Mouse (Mus musculus) thymus, postnatal 36 days (tissue): ENCODE measurements around the gene Sorbs1.

Experiments
- DNase-seq, 2 experiments: peaks; one replicate each; pipeline ENCODE4 v3.0.0; 2022; ENCODE audit warnings: mixed read lengths in 2 of 2

Gene Sorbs1

GRCm38 (mm10) chr19:40477445-40477941 lies 36.1 kb downstream of the Sorbs1 start:
- DNase-seq: no peak

DNA sequence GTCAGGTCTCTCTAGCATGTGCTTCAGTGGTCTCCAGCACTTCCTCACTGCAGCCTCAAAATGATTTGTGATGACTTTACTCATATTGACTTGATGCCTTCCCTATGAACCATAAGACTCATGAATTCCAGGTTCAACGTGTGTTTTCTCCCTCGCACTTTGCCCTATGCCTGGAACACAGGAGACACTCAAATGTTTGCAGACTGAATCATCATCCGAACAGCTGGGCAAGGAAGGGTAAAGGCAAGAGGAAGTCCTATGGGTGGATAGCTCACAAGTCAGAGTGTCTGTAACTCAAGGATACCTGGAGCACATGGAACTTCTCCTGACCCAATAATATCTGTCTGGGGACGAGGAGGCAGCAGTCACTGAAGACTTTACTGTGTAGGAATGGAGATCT lies 37.1 kb downstream of the Sorbs1 start:
- no peak for DNase-seq

DNA sequence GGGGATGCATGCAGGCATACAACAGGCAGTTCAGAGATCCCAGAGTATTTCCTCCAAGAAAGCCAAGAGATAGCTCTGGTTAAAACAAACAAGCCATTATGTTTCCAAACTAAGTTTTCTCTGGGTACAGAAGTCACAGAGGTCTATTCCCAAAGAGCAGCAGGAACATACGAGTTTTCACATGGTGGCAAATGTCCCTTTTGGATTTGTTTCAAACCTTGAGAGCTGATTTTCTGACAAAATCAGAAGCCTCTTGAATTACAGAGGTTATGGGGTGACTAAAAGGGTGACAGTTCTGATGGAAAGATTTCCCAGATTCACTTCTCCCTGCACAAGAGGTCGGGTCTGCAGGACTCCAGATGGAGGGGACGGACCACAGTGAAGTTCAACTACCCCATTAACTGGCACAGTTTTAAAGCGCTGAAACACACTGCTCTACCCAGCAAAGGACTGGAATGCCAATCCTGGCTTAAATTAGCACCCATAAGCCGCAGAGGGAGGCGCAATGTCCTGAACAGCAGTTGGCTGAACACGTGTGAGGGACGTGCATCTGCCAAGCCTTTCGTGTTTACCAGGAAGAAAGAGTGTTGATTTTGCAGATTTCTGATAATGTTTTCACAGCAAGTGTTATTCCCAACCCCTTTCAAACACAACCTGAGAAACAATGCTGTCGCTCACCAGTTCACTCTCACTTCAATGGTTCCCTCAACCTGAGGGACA lies 41.9 kb downstream of the Sorbs1 start:
- DNase-seq: no peak

- DNase-seq: no peak
These were observed 43.8 kb downstream of the Sorbs1 start for GRCm38 (mm10) chr19:40469792-40470191.

DNA sequence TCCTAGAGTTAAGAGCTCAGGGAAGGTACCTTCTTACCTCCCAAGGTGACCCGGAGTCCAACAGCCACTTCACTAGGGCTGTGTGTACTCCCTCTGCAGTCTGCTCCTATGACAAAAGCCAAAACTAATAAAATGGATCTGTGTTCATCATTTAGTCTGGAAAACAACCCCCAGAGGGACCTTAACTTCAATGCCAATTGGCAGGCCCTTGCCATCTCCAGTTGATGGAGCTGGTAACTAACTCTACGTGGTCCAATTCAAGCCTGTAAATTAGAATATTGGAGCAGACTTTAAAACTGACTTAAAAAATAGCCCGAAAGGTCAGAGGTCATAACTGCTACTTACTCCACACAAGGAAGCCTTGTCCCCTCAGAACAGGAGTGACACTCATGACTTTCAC lies 45.3 kb downstream of the Sorbs1 start:
- DNase-seq: no peak

GRCm38 (mm10) chr19:40467810-40468209 lies 45.8 kb downstream of the Sorbs1 start:
- DNase-seq: no peak

GRCm38 (mm10) chr19:40465339-40465738 lies 48.2 kb downstream of the Sorbs1 start:
- DNase-seq: no peak

DNA sequence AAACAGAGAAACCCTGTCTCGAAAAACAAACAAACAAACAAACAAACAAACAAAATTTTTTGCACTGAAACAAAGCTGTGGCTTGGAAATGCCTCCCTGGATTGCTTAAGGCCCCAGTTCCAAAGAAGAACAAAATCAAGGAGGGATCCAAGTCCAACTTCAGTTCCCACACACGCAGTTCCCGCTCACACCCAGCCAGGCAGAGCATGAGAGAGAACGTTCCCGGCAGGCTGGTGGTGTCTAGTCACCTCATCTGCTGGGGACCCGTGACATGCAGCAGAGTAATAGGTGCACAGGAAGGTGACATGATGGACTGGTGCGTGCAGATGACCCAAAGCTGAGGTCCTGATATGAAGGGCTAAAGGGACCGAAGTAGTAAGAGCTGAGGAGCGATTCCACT lies 49.2 kb downstream of the Sorbs1 start:
- DNase-seq: no peak

GRCm38 (mm10) chr19:40462892-40463291 lies 50.7 kb downstream of the Sorbs1 start:
- no peak for DNase-seq

GRCm38 (mm10) chr19:40462481-40462880 lies 51.1 kb downstream of the Sorbs1 start:
- no peak for DNase-seq

DNA sequence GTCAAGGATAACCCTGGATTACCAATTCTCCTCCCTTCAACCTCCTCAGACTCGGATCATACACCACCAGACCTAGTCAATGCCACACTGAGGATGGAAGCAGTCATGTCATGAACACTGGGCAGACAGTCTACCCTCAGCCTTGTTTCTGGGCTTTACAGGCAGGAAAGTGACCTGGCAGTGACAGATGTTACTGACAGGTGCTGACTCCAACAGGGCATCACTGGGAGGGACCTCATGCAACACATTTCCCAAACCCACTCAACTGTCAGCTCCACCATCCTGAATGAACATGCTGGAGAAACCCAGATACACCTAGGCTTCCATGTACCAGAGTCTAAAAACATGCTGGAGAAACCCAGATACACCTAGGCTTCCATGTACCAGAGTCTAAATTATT lies 51.9 kb downstream of the Sorbs1 start:
- no peak for DNase-seq

GRCm38 (mm10) chr19:40460854-40461490 lies 52.6 kb downstream of the Sorbs1 start:
- DNase-seq: no peak

DNA sequence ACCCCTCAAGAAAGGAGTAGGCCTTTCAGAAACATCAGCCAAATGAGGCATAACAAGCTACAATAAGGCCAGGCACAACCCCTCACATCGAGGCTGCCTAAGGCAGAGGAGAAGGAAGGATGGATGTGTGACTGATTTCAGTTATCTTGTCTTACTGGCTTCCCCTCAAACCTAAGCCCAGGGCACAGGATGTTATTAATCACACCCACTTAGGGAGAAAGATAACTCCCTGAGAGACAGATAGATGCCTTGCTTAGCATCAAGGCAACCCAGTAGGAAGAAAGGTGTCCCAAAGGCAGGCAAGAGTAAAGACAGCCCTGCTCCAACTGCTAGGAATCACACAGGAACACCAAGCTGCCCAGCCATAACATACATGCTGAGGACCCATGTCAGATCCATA lies 54.2 kb downstream of the Sorbs1 start:
- no peak for DNase-seq

GRCm38 (mm10) chr19:40458806-40459205 lies 54.8 kb downstream of the Sorbs1 start:
- no peak for DNase-seq

DNA sequence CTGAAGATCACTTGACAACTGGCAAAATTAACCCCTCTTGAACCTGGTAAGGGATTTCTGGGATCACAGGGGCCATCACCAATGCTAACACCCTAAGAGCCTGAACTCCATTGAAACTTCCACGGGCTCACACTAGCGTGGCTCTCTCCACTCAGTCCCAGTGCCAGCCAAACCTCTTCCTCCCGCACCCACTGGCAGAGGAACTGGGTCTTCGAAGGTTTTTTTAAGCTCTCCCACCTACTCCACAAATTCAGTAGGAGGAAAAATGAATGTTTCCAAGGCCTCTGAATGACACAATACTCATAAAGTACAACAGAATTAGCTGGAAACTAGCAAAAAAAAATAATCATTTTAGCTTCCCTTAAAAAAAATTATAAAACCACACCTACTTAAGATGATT lies 58.3 kb downstream of the Sorbs1 start:
- no peak for DNase-seq

- DNase-seq: no peak
These were observed 59.5 kb downstream of the Sorbs1 start for GRCm38 (mm10) chr19:40454096-40454495.

GRCm38 (mm10) chr19:40452201-40452600 lies 61.4 kb downstream of the Sorbs1 start:
- DNase-seq: no peak

DNA sequence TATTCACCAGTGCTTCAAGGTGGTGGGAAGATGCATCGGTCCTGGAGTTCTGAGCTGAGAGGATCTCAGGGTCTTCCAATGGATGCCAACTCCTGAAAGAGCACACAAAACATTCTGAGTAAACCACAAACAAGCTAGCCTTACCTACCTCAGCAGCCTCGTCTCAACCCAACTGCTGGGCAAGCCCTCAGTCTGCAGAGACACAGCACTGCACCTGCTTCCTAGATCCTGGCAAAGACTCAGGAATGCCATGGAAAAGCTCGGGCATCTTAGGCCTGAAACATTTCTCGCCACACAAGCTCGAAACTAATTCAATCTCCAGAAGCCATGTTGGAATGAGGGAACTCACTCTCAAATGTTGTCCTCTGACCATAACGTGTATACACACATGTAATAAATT lies 62.3 kb downstream of the Sorbs1 start:
- no peak for DNase-seq

DNA sequence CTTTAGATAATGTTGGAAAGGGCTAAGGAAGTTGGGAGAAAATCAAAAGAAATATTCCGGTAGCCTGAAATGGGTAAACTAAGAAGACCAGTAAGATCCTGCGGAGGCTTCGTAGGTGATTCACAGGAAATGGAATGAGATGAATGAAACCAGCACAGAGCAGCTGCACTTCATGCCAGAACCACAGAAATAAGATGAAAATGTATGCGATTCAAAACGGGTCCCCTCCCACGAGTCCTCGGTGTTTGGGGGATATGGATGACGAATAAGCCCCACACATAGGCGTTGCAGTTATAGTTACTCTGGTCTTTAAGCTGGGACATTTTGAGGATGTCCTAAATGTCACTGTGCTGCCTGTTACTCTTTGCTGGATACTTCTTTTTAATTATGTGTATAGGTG lies 67.1 kb downstream of the Sorbs1 start:
- no peak for DNase-seq

GRCm38 (mm10) chr19:40442377-40442776 lies 71.2 kb downstream of the Sorbs1 start:
- no peak for DNase-seq

GRCm38 (mm10) chr19:40440951-40441350 lies 72.6 kb downstream of the Sorbs1 start:
- DNase-seq: no peak

DNA sequence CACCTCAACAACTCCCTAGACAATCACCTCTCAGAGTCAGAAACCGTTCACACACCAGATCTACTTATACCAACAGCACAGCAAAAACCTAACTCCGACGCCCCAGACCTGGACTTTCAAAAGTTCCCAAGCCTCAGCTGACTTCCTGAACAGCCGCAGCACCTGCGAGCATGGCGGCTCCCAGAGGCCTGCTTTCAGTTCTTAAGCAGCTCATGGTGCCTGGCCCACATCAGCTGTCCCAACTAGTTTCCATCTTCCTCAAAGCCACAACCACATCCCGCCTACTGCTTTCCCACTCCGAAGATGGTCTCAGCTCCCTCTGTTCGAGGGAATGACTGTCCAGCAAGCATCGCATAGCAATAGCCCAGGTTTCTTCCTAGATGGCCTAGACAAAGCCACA lies 74.7 kb downstream of the Sorbs1 start:
- DNase-seq: peak in 1 of 2 experiments; percentile 14

DNA sequence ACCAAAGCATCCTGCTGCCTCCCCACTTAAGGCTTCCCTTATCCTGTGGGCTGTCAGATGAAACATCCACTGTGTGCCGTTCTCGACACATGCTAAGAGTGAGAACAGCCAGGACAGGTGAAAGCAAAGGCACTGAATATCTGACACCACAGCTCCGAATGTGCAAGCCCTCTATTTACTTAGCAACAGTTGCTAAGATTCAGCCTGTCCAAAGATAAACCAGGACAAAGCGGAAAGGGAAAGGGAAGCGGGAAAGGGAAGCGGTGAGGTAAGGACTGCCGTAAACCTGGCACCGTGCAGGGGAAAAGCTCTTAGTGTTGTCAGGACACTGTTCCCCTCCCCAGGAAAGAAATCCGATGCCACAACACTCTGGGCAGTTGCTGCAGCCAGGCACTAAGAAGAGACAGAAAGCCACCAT lies 75.9 kb downstream of the Sorbs1 start:
- DNase-seq: no peak

- DNase-seq: no peak
These were observed 76.9 kb downstream of the Sorbs1 start for GRCm38 (mm10) chr19:40436465-40437200.
